Mouse (Mus musculus) cerebellum, postnatal 10 days (tissue): ENCODE results near the gene Nudt16l1.

Experiments used
- DNase-seq, 2 experiments: peaks; one replicate each; pipeline ENCODE4 v3.0.0; 2021; ENCODE audit warnings: mixed read lengths in 2 of 2

Nudt16l1 gene

GRCm38 (mm10) chr16:4913783-4914735 lies 24.5 kb upstream of the Nudt16l1 start:
- peak; percentile 88 to 94 for DNase-seq

- DNase-seq: no peak
Measured at GRCm38 (mm10) chr16:4915931-4916330, 22.6 kb upstream of the Nudt16l1 start.

GRCm38 (mm10) chr16:4916608-4917007 lies 22.0 kb upstream of the Nudt16l1 start:
- DNase-seq: no peak

- DNase-seq: no peak
Measured at GRCm38 (mm10) chr16:4920556-4920955, 18.0 kb upstream of the Nudt16l1 start.

- no peak for DNase-seq
Measured at GRCm38 (mm10) chr16:4922481-4922880, 16.1 kb upstream of the Nudt16l1 start.

GRCm38 (mm10) chr16:4923996-4924395 lies 14.6 kb upstream of the Nudt16l1 start:
- DNase-seq: no peak

- no peak for DNase-seq
Measured at GRCm38 (mm10) chr16:4927967-4928366, 10.6 kb upstream of the Nudt16l1 start.

- no peak for DNase-seq
Measured at GRCm38 (mm10) chr16:4928474-4928873, 10.1 kb upstream of the Nudt16l1 start.

- DNase-seq: peak in 1 of 2 experiments; percentile 32
Measured at GRCm38 (mm10) chr16:4932429-4932828, 6.1 kb upstream of the Nudt16l1 start.

GRCm38 (mm10) chr16:4935430-4935829 lies 3.1 kb upstream of the Nudt16l1 start:
- DNase-seq: no peak

GRCm38 (mm10) chr16:4935931-4936703 lies 2.4 kb upstream of the Nudt16l1 start:
- DNase-seq: no peak

- DNase-seq: no peak
Measured at GRCm38 (mm10) chr16:4937351-4938190, 990 bp upstream of the Nudt16l1 start.

GRCm38 (mm10) chr16:4938989-4939388 lies 428 bp downstream of the Nudt16l1 start:
- DNase-seq: peak; percentile 98

- peak in 1 of 2 experiments; percentile 55 for DNase-seq
Measured at GRCm38 (mm10) chr16:4939412-4939811, 851 bp downstream of the Nudt16l1 start.

- no peak for DNase-seq
Measured at GRCm38 (mm10) chr16:4940311-4940850, 1.8 kb downstream of the Nudt16l1 start.

GRCm38 (mm10) chr16:4941016-4941415 lies 2.5 kb downstream of the Nudt16l1 start:
- no peak for DNase-seq

GRCm38 (mm10) chr16:4942868-4943267 lies 4.3 kb downstream of the Nudt16l1 start:
- DNase-seq: no peak

GRCm38 (mm10) chr16:4943431-4943830 lies 4.9 kb downstream of the Nudt16l1 start:
- no peak for DNase-seq

- DNase-seq: no peak
Measured at GRCm38 (mm10) chr16:4945415-4945814, 6.9 kb downstream of the Nudt16l1 start.

- no peak for DNase-seq
Measured at GRCm38 (mm10) chr16:4946155-4946554, 7.6 kb downstream of the Nudt16l1 start.

GRCm38 (mm10) chr16:4947378-4947777 lies 8.8 kb downstream of the Nudt16l1 start:
- DNase-seq: no peak

GRCm38 (mm10) chr16:4956609-4957008 lies 18.0 kb downstream of the Nudt16l1 start:
- no peak for DNase-seq
